Mouse (Mus musculus): ENCODE data around the gene Sco1.

The Sco1 gene

DNA sequence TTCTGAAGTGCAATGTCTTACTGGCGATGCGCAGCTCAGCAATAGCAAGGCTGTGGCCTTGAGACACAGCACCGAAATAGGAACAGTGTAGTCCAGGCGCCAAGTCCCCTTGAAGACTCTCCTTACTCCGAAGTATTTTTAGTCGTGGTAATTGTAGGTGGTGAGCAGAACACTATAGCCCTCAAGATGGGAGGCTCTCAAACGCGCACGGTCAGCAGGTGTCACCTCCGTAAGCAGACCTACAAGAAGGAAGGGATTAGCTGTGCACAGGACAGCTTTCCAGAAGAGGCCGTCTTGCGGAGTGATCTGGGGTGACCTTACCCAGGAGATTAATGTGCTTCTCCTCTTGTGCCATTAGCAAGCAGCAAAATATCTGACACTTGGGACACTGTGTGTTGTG lies 62.4 kb downstream of the Sco1 start:
- no peak for DNase-seq (ENCODE audit: low read depth, low spot score)
